Mouse (Mus musculus) hindbrain, embryonic 13.5 days (tissue): ENCODE measurements around the gene Rheb. TPM values are rescaled to one million over a fixed set of nuclear protein-coding genes. Genes with fewer than 3 reads are reported as not detected.
A peak's percentile ranks its signal among the peaks of the same experiment; 100 is the strongest.
"Not testable (repeated sequence)": the region's sequence is repeated elsewhere in the genome, so short reads cannot be mapped to it uniquely, and the experiment has no call there.

Experiments
- ATAC-seq: fragments of 200-750 bp; cut with Nextera tagmentation; 2 replicates; pipeline ENCODE4 v1.8.0; 2017; ENCODE audit warnings: moderate TSS enrichment; ENCODE audit not compliant: low FRiP score
- H3K27ac ChIP-seq: fragments of 300-500 bp; sonication (generic); 2 replicates; pipeline ENCODE4 v1.5.1; 2015; ENCODE audit warnings: inconsistent platforms, mild to moderate bottlenecking, moderate library complexity
- H3K27me3 ChIP-seq: fragments of 300-500 bp; sonication (generic); 2 replicates; pipeline ENCODE4 v1.6.1; 2015; ENCODE audit warnings: mild to moderate bottlenecking, inconsistent platforms
- H3K36me3 ChIP-seq: fragments of 300-500 bp; sonication (generic); 2 replicates; pipeline ENCODE4 v1.6.1; 2015; ENCODE audit warnings: mild to moderate bottlenecking, inconsistent platforms
- H3K4me1 ChIP-seq: fragments of 300-500 bp; sonication (generic); replicated peaks from 2 replicates; pipeline ENCODE4 v1.6.1; 2015; ENCODE audit warnings: inconsistent platforms
- H3K4me2 ChIP-seq: fragments of 300-500 bp; sonication (generic); 2 replicates; pipeline ENCODE4 v1.6.1; 2015; ENCODE audit warnings: inconsistent platforms, mild to moderate bottlenecking, moderate library complexity
- H3K4me3 ChIP-seq: fragments of 300-500 bp; sonication (generic); 2 replicates; pipeline ENCODE4 v1.5.1; 2015; ENCODE audit warnings: mild to moderate bottlenecking, inconsistent platforms
- H3K9ac ChIP-seq: fragments of 300-500 bp; sonication (generic); 2 replicates; pipeline ENCODE4 v1.6.1; 2015; ENCODE audit warnings: mild to moderate bottlenecking, inconsistent platforms
- H3K9me3 ChIP-seq: fragments of 300-500 bp; sonication (generic); 2 replicates; pipeline ENCODE4 v1.6.1; 2016; ENCODE audit warnings: inconsistent platforms
- WGBS: fragments of 180-500 bp; shearing (Covaris S2); methylation state at CpG from one replicate; pipeline ENCODE4 v1.1.7; 2015; 5-methylcytosine and 5-hydroxymethylcytosine counted together
- polyA plus RNA-seq: library from polyadenylated mRNA; unstranded; fragments of >200 nt; fragmentation: Nextera tagmentation; extraction: Ambion mirVana; gene quantifications from 2 replicates; pipeline ENCODE4 v1.2.1, GENCODE M21; 2015

Gene Rheb
- polyA plus RNA-seq, 1 experiment from 2014 or later: 227 TPM

GRCm38 (mm10) chr5:24834491-24834890, 7.9 kb downstream of the Rheb start:
- no peak overlapping the region for H3K4me3 ChIP-seq
- no peaks in the 10 kb centered on the region for H3K9me3 ChIP-seq
- H3K36me3 ChIP-seq: no peaks in the 10 kb centered on the region
- no peak for ATAC-seq
- H3K27ac ChIP-seq: 0 out of 2 replicates have a peak overlapping the region, but pooled peaks have one; percentile 24
- no peaks in the 10 kb centered on the region for H3K27me3 ChIP-seq
- WGBS: 74% methylated on average over 5 of the region's 5 CpGs
- no peak overlapping the region for H3K9ac ChIP-seq
- H3K4me2 ChIP-seq: no peak overlapping the region
- H3K4me1 ChIP-seq: peaks cover 27% of the 10 kb centered on the region

DNA sequence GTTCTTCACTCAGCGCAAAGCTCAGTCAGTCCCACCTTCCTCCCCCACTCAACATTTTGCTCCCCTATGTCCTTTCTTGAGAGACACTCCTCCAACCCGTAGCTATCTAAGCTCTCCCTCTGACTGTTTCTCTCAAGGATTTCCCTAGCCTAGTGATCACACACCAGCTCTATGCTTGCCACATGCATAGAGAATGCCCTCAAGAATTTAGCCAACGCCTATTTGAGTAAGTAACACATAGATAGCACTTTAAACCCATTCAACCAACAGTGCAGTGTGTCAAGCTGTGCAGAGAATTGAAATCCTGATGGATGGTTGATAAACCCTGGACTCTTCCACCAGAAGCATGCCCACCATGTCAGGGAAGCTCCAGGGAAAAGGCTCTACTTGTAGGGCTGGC, 10.5 kb downstream of the Rheb start:
- WGBS: 95% methylated on average over 3 of the region's 3 CpGs
- Histone ChIP-seq H3K9ac (no peak overlapping the region), H3K36me3 (no peaks in the 10 kb centered on the region), H3K4me3 (no peak overlapping the region), H3K4me2 (no peak overlapping the region), H3K27ac (no peak overlapping the region), H3K27me3 (no peaks in the 10 kb centered on the region), H3K9me3 (no peaks in the 10 kb centered on the region), H3K4me1 (peaks cover 12% of the 10 kb centered on the region)
- no peak for ATAC-seq

DNA sequence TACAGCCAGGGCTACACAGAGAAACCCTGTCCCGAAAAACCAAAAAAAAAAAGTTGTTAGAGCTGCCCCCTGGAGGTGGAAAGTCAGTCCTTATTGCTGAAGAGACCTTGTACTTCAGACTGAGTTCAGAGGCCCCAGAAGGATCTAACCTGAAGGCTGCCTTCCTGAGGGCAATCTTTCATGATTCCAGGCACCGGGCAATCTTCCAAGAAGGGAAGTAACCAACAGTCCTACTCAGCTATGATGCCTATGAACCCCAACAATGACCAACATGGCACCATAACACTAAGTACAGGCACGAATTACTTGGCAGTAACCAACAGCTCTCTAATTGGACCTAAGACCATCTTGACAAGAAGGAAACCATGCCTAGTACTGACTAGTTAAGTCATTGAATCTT, 14.0 kb downstream of the Rheb start:
- WGBS: 96% methylated on average over 3 of the region's 3 CpGs

GRCm38 (mm10) chr5:24827173-24827572, 15.3 kb downstream of the Rheb start:
- no peaks in the 10 kb centered on the region for H3K36me3 ChIP-seq
- WGBS: 92% methylated on average over 2 of the region's 2 CpGs
- no peak for ATAC-seq

More for the DNA sequence above, 14.0 kb downstream of the Rheb start:
- H3K4me3 ChIP-seq: no peak overlapping the region
- H3K36me3 ChIP-seq: no peaks in the 10 kb centered on the region
- H3K27ac ChIP-seq: no peak overlapping the region
- ATAC-seq: no peak
- H3K27me3 ChIP-seq: no peaks in the 10 kb centered on the region
- H3K4me2 ChIP-seq: no peak overlapping the region
- peaks cover 26% of the 10 kb centered on the region for H3K4me1 ChIP-seq
- no peak overlapping the region for H3K9ac ChIP-seq
- H3K9me3 ChIP-seq: no peaks in the 10 kb centered on the region

DNA sequence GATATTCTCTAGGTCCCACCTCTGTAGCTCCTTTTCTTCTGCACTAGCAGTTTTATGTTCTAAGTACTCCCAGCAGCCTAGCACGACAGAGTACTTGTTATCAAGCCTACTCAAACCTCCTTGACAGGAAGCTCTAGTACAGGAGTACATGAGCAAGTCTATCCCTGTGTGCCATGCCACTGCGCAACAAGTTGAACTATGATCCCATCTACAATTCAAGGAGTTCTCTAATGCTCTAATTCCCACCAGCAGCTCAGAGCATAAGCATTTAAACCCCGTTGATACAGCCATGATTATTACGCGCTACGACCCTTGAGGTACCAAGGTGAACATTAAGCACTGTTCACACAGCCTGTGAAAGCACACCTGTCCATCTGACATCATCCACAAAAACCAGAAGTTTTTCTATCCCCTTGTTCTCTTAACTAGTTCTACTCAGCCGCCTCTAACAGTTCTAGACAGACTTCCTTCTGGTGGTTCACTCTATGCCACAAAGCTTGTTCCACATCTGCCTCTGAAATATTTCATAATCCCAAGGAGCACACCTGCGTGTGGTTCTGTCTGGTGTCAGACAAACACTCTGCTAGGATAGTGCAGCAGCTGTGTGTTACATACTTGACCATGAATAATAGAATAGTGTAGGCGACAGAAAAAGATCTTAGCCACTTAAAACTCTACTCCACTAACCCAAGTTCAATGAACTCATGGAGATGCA, 16.2 kb downstream of the Rheb start:
- no peak for ATAC-seq
- H3K9ac ChIP-seq: no peak overlapping the region
- 95% methylated on average over 9 of the region's 9 CpGs for WGBS
- H3K27me3 ChIP-seq: no peaks in the 10 kb centered on the region
- no peak overlapping the region for H3K27ac ChIP-seq
- no peaks in the 10 kb centered on the region for H3K36me3 ChIP-seq
- no peaks in the 10 kb centered on the region for H3K9me3 ChIP-seq
- H3K4me2 ChIP-seq: no peak overlapping the region
- peaks cover 31% of the 10 kb centered on the region for H3K4me1 ChIP-seq
- H3K4me3 ChIP-seq: no peak overlapping the region

More at GRCm38 (mm10) chr5:24827173-24827572, 15.3 kb downstream of the Rheb start:
- H3K4me2 ChIP-seq: no peak overlapping the region
- H3K9ac ChIP-seq: no peak overlapping the region
- H3K4me1 ChIP-seq: peaks cover 27% of the 10 kb centered on the region
- no peaks in the 10 kb centered on the region for H3K9me3 ChIP-seq
- no peak overlapping the region for H3K4me3 ChIP-seq
- no peaks in the 10 kb centered on the region for H3K27me3 ChIP-seq
- no peak overlapping the region for H3K27ac ChIP-seq

DNA sequence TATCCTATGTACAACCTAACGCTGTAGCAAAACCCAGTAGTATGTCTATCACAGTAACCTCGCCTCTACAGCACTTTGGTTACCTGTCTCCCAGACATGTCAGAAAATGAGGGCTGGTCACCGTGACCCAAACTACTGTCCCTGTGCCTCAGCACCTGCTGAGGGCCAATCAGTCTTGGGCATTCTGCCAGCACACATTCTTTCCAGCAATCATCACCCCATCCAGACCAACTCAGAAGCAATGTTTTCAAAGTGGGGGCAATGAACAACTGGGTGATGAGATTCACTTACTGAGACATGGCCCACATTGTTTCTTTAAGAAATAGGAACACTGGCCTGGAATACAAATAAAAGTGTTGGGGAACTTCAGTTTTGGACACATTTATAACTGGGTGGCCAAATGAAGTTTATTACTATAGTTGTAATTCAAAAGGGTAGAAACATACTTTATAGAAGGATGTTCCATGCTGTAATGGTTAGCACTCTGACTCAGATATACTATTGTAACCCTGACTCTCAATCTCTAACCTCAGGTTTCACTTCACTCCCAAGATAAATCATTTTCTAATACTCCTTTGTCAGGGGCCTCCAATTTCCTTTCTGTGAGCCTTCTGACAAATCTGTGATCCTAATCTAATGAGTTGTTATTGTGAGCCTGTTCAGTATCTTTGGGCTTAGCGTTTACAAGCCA, 16.9 kb downstream of the Rheb start:
- no peak overlapping the region for H3K9ac ChIP-seq
- WGBS: 83% methylated on average over 4 of the region's 4 CpGs

GRCm38 (mm10) chr5:24823864-24824405, 18.5 kb downstream of the Rheb start:
- Histone ChIP-seq H3K4me2 (no peak overlapping the region), H3K27ac (no peak overlapping the region), H3K36me3 (no peaks in the 10 kb centered on the region), H3K9me3 (no peaks in the 10 kb centered on the region), H3K27me3 (no peaks in the 10 kb centered on the region), H3K4me3 (no peak overlapping the region), H3K4me1 (peaks cover 40% of the 10 kb centered on the region), H3K9ac (no peak overlapping the region)
- 74% methylated on average over 6 of the region's 6 CpGs for WGBS
- no peak for ATAC-seq

More for the DNA sequence above, 16.9 kb downstream of the Rheb start:
- Histone ChIP-seq H3K27me3 (no peaks in the 10 kb centered on the region), H3K27ac (no peak overlapping the region), H3K4me1 (peaks cover 38% of the 10 kb centered on the region), H3K4me2 (no peak overlapping the region), H3K36me3 (no peaks in the 10 kb centered on the region), H3K4me3 (no peak overlapping the region), H3K9me3 (no peaks in the 10 kb centered on the region)
- no peak for ATAC-seq

GRCm38 (mm10) chr5:24822781-24823180, 19.6 kb downstream of the Rheb start:
- Histone ChIP-seq H3K27me3 (no peaks in the 10 kb centered on the region), H3K27ac (no peak overlapping the region), H3K9ac (no peak overlapping the region), H3K4me2 (no peak overlapping the region), H3K9me3 (no peaks in the 10 kb centered on the region), H3K36me3 (no peaks in the 10 kb centered on the region), H3K4me1 (peaks cover 40% of the 10 kb centered on the region), H3K4me3 (no peak overlapping the region)
- 86% methylated on average over 3 of the region's 3 CpGs for WGBS
- ATAC-seq: no peak

GRCm38 (mm10) chr5:24822231-24822630, 20.2 kb downstream of the Rheb start:
- not testable (repeated sequence) for H3K9me3 ChIP-seq, H3K27ac ChIP-seq, ATAC-seq, H3K9ac ChIP-seq, H3K4me2 ChIP-seq, H3K36me3 ChIP-seq, H3K4me3 ChIP-seq, H3K27me3 ChIP-seq
- H3K4me1 ChIP-seq: peaks cover 40% of the 10 kb centered on the region
- WGBS: 88% methylated on average over 3 of the region's 3 CpGs

DNA sequence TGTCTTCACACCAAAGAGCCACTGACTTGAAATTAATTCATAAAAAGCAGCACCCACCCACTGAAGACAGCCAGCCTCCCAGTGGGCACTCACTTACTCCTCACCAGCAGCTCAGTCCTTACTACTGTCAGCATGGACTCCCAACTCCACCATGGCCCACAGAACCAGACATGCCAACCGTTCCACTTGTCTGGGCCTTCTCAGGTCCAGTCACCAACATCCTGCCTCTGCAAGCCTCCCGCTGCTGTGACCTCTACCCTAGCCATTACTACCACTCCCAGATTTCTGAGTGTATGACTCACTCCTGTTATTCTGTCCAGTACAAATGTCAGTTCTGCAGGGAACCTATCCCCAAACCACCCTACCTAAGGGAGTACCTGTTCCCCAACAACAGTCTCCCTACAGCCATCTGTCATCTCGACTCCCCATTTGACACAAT, 21.0 kb downstream of the Rheb start:
- 85% methylated on average over 3 of the region's 3 CpGs for WGBS
- peaks cover 10% of the 10 kb centered on the region for H3K36me3 ChIP-seq

DNA sequence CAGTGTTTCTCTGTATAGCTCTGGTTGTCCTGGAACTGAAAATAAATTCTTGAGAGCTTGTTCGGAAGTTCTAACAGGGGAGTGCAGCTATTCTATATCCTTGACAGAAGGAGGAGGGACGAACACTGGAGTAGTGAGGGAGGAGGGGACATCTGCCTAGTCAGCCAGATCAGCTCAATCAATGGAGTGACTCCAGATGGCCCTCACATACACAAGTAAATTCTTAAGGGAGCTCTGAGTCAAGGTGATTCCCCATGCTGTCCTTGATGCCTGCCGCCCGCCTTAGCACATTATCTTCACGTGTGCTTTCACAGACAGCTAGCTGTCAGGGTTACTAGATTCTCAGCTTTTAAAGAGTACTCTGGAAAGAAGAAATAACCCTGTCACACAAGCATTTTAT, 21.8 kb downstream of the Rheb start:
- ATAC-seq: no peak
- Histone ChIP-seq H3K4me2 (no peak overlapping the region), H3K27ac (no peak overlapping the region)

More for the DNA sequence above, 21.0 kb downstream of the Rheb start:
- no peak for ATAC-seq
- Histone ChIP-seq H3K4me3 (no peak overlapping the region), H3K4me1 (peaks cover 35% of the 10 kb centered on the region), H3K27ac (no peak overlapping the region), H3K9me3 (no peaks in the 10 kb centered on the region), H3K9ac (no peak overlapping the region), H3K4me2 (no peak overlapping the region), H3K27me3 (no peaks in the 10 kb centered on the region)

DNA sequence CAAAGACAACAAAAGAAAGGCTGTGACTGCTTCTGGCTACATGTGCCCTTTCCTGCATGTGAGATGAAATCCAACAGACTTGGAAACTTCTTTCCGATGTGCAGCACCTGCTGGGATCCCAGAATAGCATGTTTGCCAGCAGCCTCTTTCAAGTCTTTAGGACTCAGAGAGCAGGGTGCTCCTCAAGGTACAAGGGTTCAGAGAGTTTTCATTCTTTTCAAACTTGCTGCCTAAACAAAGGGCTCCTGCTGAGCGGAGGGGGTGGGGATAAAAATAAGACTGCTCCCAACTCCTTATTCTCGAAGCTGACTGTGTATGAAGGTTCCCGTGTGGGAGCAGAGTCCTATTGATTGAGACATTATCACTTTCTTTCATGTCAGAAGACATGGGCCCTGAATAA, 25.2 kb downstream of the Rheb start:
- peaks cover 17% of the 10 kb centered on the region for H3K4me1 ChIP-seq
- H3K36me3 ChIP-seq: peaks cover 43% of the 10 kb centered on the region
- 56% methylated on average over 4 of the region's 4 CpGs for WGBS
- no peaks in the 10 kb centered on the region for H3K27me3 ChIP-seq
- H3K9ac ChIP-seq: no peak overlapping the region
- H3K4me2 ChIP-seq: no peak overlapping the region
- H3K27ac ChIP-seq: no peak overlapping the region
- no peaks in the 10 kb centered on the region for H3K9me3 ChIP-seq
- ATAC-seq: no peak
- no peak overlapping the region for H3K4me3 ChIP-seq

More for the DNA sequence above, 21.8 kb downstream of the Rheb start:
- H3K9ac ChIP-seq: no peak overlapping the region
- no peak overlapping the region for H3K4me3 ChIP-seq
- 66% methylated on average over 5 of the region's 5 CpGs for WGBS
- H3K36me3 ChIP-seq: peaks cover 11% of the 10 kb centered on the region
- no peaks in the 10 kb centered on the region for H3K9me3 ChIP-seq
- H3K27me3 ChIP-seq: no peaks in the 10 kb centered on the region
- peaks cover 28% of the 10 kb centered on the region for H3K4me1 ChIP-seq
